Comparison of ENCODE assay signal across 7 mouse cellular contexts in genomic region chr17:25875171-25876136, GRCm38 (mm10). TPM values are rescaled to one million over a fixed set of nuclear protein-coding genes. Genes with fewer than 3 reads are reported as not detected.
DNase-seq lines count a peak whose midpoint lies in the region; ATAC-seq lines count a peak whose summit lies in the region.

No protein-coding gene starts in this region.

- peaks cover 5% of the 10 kb centered on the region; the same call in 1 of the 2 replicates for H3K4me1 ChIP-seq in embryonic facial prominence, embryonic 11.5 days (ENCODE audit: control insufficient read depth, insufficient read depth, low read length)
- peaks cover 61% of the 10 kb centered on the region for H3K4me1 ChIP-seq in limb, embryonic 10.5 days
- peaks cover 33% of the 10 kb centered on the region for H3K4me1 ChIP-seq in midbrain, embryonic 12.5 days

- no peaks in the 10 kb centered on the region for H3K27me3 ChIP-seq in embryonic facial prominence, embryonic 11.5 days (ENCODE audit: control insufficient read depth, insufficient read depth, low read length)
- H3K27me3 ChIP-seq in limb, embryonic 10.5 days (ENCODE audit: low read depth, poor library complexity, severe bottlenecking), result no peaks in the 10 kb centered on the region
- no peaks in the 10 kb centered on the region for H3K27me3 ChIP-seq in midbrain, embryonic 12.5 days

- no peaks in the 10 kb centered on the region; the same call in 1 of the 2 replicates for H3K36me3 ChIP-seq in embryonic facial prominence, embryonic 11.5 days (replicated peaks; ENCODE audit: control insufficient read depth, insufficient read depth, low read depth, low read length)
- peaks cover 36% of the 10 kb centered on the region for H3K36me3 ChIP-seq in limb, embryonic 10.5 days
- H3K36me3 ChIP-seq in midbrain, embryonic 12.5 days, result peaks cover 18% of the 10 kb centered on the region

- H3K9ac ChIP-seq in embryonic facial prominence, embryonic 11.5 days (replicated peaks; ENCODE audit: low read length), result peak overlapping the region; percentile 76
- H3K9ac ChIP-seq in midbrain, embryonic 12.5 days (replicated peaks), result peak overlapping the region; percentile 90

- peak overlapping the region; percentile 78 for H3K27ac ChIP-seq in embryonic facial prominence, embryonic 11.5 days (replicated peaks; ENCODE audit: low read depth, low read length)
- H3K27ac ChIP-seq in limb, embryonic 10.5 days, result peak overlapping the region; percentile 92
- H3K27ac ChIP-seq in midbrain, embryonic 12.5 days (replicated peaks), result peak overlapping the region; percentile 94

- H3K4me2 ChIP-seq in embryonic facial prominence, embryonic 11.5 days (ENCODE audit: low read depth, low read length), result peak overlapping the region; percentile 92
- H3K4me2 ChIP-seq in midbrain, embryonic 12.5 days (replicated peaks), result peak overlapping the region; percentile 95

- H3K4me3 ChIP-seq in embryonic facial prominence, embryonic 11.5 days (ENCODE audit: low read depth, low read length), result peak overlapping the region; percentile 79
- peak overlapping the region; percentile 92 for H3K4me3 ChIP-seq in limb, embryonic 10.5 days
- peak overlapping the region; percentile 78 for H3K4me3 ChIP-seq in midbrain, embryonic 12.5 days

- ATAC-seq in embryonic facial prominence, embryonic 11.5 days (replicated peaks; ENCODE audit: insufficient number of reproducible peaks, low FRiP score, low TSS enrichment, low read depth), result peak; percentile 89
- ATAC-seq in midbrain, embryonic 12.5 days (ENCODE audit: low FRiP score, low read depth), result peak; percentile 90

- peak; percentile 92 for DNase-seq in adrenal gland, postnatal 25 days
- DNase-seq in embryonic facial prominence, embryonic 11.5 days (ENCODE audit: low spot score), result peak; percentile 93
- peak; percentile 99 for DNase-seq in heart, adult 11 months
- peak; percentile 92 for DNase-seq in kidney, adult 18-20 months
- DNase-seq in limb, embryonic 10.5 days (ENCODE audit: low spot score), result peak; percentile 91
- peak; percentile 80 for DNase-seq in skeletal muscle tissue, adult 2 months (ENCODE audit: low read depth, low spot score)

- H3K9me3 ChIP-seq in embryonic facial prominence, embryonic 11.5 days (replicated peaks; ENCODE audit: control insufficient read depth, low read length), result no peaks in the 10 kb centered on the region
- no peaks in the 10 kb centered on the region for H3K9me3 ChIP-seq in limb, embryonic 10.5 days (replicated peaks)
- H3K9me3 ChIP-seq in midbrain, embryonic 12.5 days, result no peaks in the 10 kb centered on the region

- WGBS in embryonic facial prominence, embryonic 11.5 days, result under 1% methylated on average over 59 of the region's 59 CpGs
- 2% methylated on average over 59 of the region's 59 CpGs for WGBS in limb, embryonic 10.5 days
- WGBS in midbrain, embryonic 12.5 days, result 1% methylated on average over 59 of the region's 59 CpGs

RNA-seq across cellular contexts. Expression of gene Mettl26, which starts 0.6 kb away (rescaled TPM):
- total RNA-seq in adrenal gland, postnatal 25 days (2021), result 116 and 144 TPM in 2 replicates
- polyA plus RNA-seq in embryonic facial prominence, embryonic 11.5 days (2014; fragmentation: Nextera tagmentation; extraction: Ambion mirVana), result 49.8 and 63.3 TPM in 2 replicates
- polyA plus RNA-seq in limb, embryonic 10.5 days (2016; fragmentation: Nextera tagmentation; extraction: Ambion mirVana), result 69.3 and 69.6 TPM in 2 replicates
- polyA plus RNA-seq in midbrain, embryonic 12.5 days (2016; fragmentation: Nextera tagmentation; extraction: Ambion mirVana), result 59.5 and 65.2 TPM in 2 replicates

RNA-seq across cellular contexts. Expression of gene Wfikkn1, which starts 5.2 kb away (rescaled TPM):
- 2.7 and 3.3 TPM in 2 replicates for total RNA-seq in adrenal gland, postnatal 25 days (2021)
- 0.63 and 0.87 TPM in 2 replicates for polyA plus RNA-seq in embryonic facial prominence, embryonic 11.5 days (2014; fragmentation: Nextera tagmentation; extraction: Ambion mirVana)
- 2.6 and 5.6 TPM in 2 replicates for polyA plus RNA-seq in limb, embryonic 10.5 days (2016; fragmentation: Nextera tagmentation; extraction: Ambion mirVana)
- polyA plus RNA-seq in midbrain, embryonic 12.5 days (2016; fragmentation: Nextera tagmentation; extraction: Ambion mirVana), result 0.52 and 0.60 TPM in 2 replicates

RNA-seq across cellular contexts. Expression of gene Mcrip2, which starts 6.9 kb away (rescaled TPM):
- 479 and 493 TPM in 2 replicates for total RNA-seq in adrenal gland, postnatal 25 days (2021)
- polyA plus RNA-seq in embryonic facial prominence, embryonic 11.5 days (2014; fragmentation: Nextera tagmentation; extraction: Ambion mirVana), result 7.3 and 9.5 TPM in 2 replicates
- 13.6 and 22.0 TPM in 2 replicates for polyA plus RNA-seq in limb, embryonic 10.5 days (2016; fragmentation: Nextera tagmentation; extraction: Ambion mirVana)
- polyA plus RNA-seq in midbrain, embryonic 12.5 days (2016; fragmentation: Nextera tagmentation; extraction: Ambion mirVana), result 6.8 and 8.5 TPM in 2 replicates

RNA-seq across cellular contexts. Expression of gene Wdr90, which starts 14.2 kb away (rescaled TPM):
- 26.7 and 28.0 TPM in 2 replicates for total RNA-seq in adrenal gland, postnatal 25 days (2021)
- 14.7 and 15.1 TPM in 2 replicates for polyA plus RNA-seq in embryonic facial prominence, embryonic 11.5 days (2014; fragmentation: Nextera tagmentation; extraction: Ambion mirVana)
- 45.5 and 46.2 TPM in 2 replicates for polyA plus RNA-seq in limb, embryonic 10.5 days (2016; fragmentation: Nextera tagmentation; extraction: Ambion mirVana)
- polyA plus RNA-seq in midbrain, embryonic 12.5 days (2016; fragmentation: Nextera tagmentation; extraction: Ambion mirVana), result 38.1 and 38.5 TPM in 2 replicates

RNA-seq across cellular contexts. Expression of gene Rhot2, which starts 30.8 kb away (rescaled TPM):
- total RNA-seq in adrenal gland, postnatal 25 days (2021), result 124 and 130 TPM in 2 replicates
- polyA plus RNA-seq in embryonic facial prominence, embryonic 11.5 days (2014; fragmentation: Nextera tagmentation; extraction: Ambion mirVana), result 7.1 and 9.7 TPM in 2 replicates
- 30.8 and 32.6 TPM in 2 replicates for polyA plus RNA-seq in limb, embryonic 10.5 days (2016; fragmentation: Nextera tagmentation; extraction: Ambion mirVana)
- polyA plus RNA-seq in midbrain, embryonic 12.5 days (2016; fragmentation: Nextera tagmentation; extraction: Ambion mirVana), result 17.7 and 21.1 TPM in 2 replicates

Comparison
In these comparisons a context has a peak if more than half of its experiments do, and no peak if none do; other contexts are left out.
1. Peak in every context shown above with its lines: DNase-seq, ATAC-seq, H3K4me3 ChIP-seq and H3K27ac ChIP-seq.